Comparison of ENCODE assay signal across 11 mouse cellular contexts in genomic region chr15:86079467-86079866, GRCm38 (mm10). TPM values are rescaled to one million over a fixed set of nuclear protein-coding genes. Genes with fewer than 3 reads are reported as not detected.
DNase-seq lines count a peak whose midpoint lies in the region; ATAC-seq and TF ChIP-seq lines count a peak whose summit lies in the region.
"Had no signal": no experiment of that assay in that cellular context is flagged by ENCODE, and none has a peak within 500 bp of the region (broad histone marks: within the 10 kb centered on the region; RNA-seq: fewer than 3 reads in every experiment).

No protein-coding gene starts in this region.

- peak overlapping the region; percentile 24; the same call in 1 of the 2 replicates for H3K27ac ChIP-seq in cerebellum, adult 2 months (ENCODE audit: insufficient read depth, low read length)
- H3K27ac ChIP-seq in intestine, postnatal 0 days (ENCODE audit: low read depth, low read length) = 0 out of 2 replicates have a peak overlapping the region, but pooled peaks have one; percentile 21
- H3K27ac ChIP-seq in intestine, embryonic 15.5 days = no peak overlapping the region
- H3K27ac ChIP-seq: embryonic facial prominence, embryonic 15.5 days; liver, embryonic 14.5 days had no signal

- no peaks in the 10 kb centered on the region for H3K27me3 ChIP-seq in cerebellum, adult 2 months (ENCODE audit: control insufficient read depth, insufficient read depth, low read length)
- no peaks in the 10 kb centered on the region for H3K27me3 ChIP-seq in intestine, postnatal 0 days (replicated peaks; ENCODE audit: control insufficient read depth, insufficient read depth, low read length)
- no peaks in the 10 kb centered on the region for H3K27me3 ChIP-seq in intestine, embryonic 15.5 days (replicated peaks)
- H3K27me3 ChIP-seq: embryonic facial prominence, embryonic 15.5 days had no signal

- DNase-seq in cerebellum, adult 2 months = no peak
- no peak for DNase-seq in cerebellum, adult 18-20 months
- DNase-seq in urinary bladder, postnatal 14 days (ENCODE audit: low spot score) = peak; percentile 50
- DNase-seq in urinary bladder, postnatal 25 days (ENCODE audit: low spot score) = no peak
- DNase-seq in spleen, postnatal 10 days (ENCODE audit: low spot score in 2 of 2) = no peak
- no peak for DNase-seq in embryo, embryonic 11 days
- DNase-seq: layer of hippocampus, postnatal 36 days had no signal

- H3K36me3 ChIP-seq in intestine, postnatal 0 days (ENCODE audit: control insufficient read depth, insufficient read depth) = no peaks in the 10 kb centered on the region; the same call in 1 of the 2 replicates
- no peaks in the 10 kb centered on the region for H3K36me3 ChIP-seq in intestine, embryonic 15.5 days
- H3K36me3 ChIP-seq: embryonic facial prominence, embryonic 15.5 days had no signal

- TF ChIP-seq POLR2A in cerebellum, adult 2 months (IDR thresholded peaks at IDR 0.05; ENCODE audit: borderline replicate concordance, insufficient read depth, low read length) = no peak

- no peak for TF ChIP-seq CTCF in cerebellum, adult 2 months (IDR thresholded peaks at IDR 0.05; ENCODE audit: borderline replicate concordance, insufficient read depth, low read depth, low read length)
- no peak for TF ChIP-seq CTCF in intestine, postnatal 0 days (IDR thresholded peaks at IDR 0.05; ENCODE audit: low read depth)

- no peak overlapping the region for H3K4me3 ChIP-seq in cerebellum, adult 2 months (replicated peaks; ENCODE audit: insufficient read depth, low read depth, low read length)
- H3K4me3 ChIP-seq in intestine, postnatal 0 days (ENCODE audit: low read depth, low read length) = no peak overlapping the region
- no peak overlapping the region for H3K4me3 ChIP-seq in intestine, embryonic 15.5 days (replicated peaks)
- H3K4me3 ChIP-seq: embryonic facial prominence, embryonic 15.5 days had no signal

- no peak overlapping the region for H3K9ac ChIP-seq in intestine, postnatal 0 days (ENCODE audit: low read depth, low read length)
- no peak overlapping the region for H3K9ac ChIP-seq in intestine, embryonic 15.5 days
- H3K9ac ChIP-seq: embryonic facial prominence, embryonic 15.5 days; liver, embryonic 14.5 days had no signal

- H3K4me2 ChIP-seq in intestine, postnatal 0 days (replicated peaks; ENCODE audit: low read depth) = no peak overlapping the region
- no peak overlapping the region for H3K4me2 ChIP-seq in intestine, embryonic 15.5 days (replicated peaks)
- H3K4me2 ChIP-seq: embryonic facial prominence, embryonic 15.5 days had no signal

- H3K4me1 ChIP-seq in cerebellum, adult 2 months (ENCODE audit: control insufficient read depth, insufficient read depth, low read length) = peaks cover 70% of the 10 kb centered on the region
- H3K4me1 ChIP-seq in intestine, postnatal 0 days (replicated peaks; ENCODE audit: control insufficient read depth, insufficient read depth, low read length) = peaks cover 14% of the 10 kb centered on the region; the same call in 1 of the 2 replicates
- H3K4me1 ChIP-seq in intestine, embryonic 15.5 days (replicated peaks) = peaks cover 49% of the 10 kb centered on the region

- no peak for ATAC-seq in intestine, postnatal 0 days
- ATAC-seq in intestine, embryonic 15.5 days = no peak

- WGBS in cerebellum, adult 2 months = 39% methylated on average over 5 of the region's 5 CpGs
- WGBS in intestine, postnatal 0 days = 48% methylated on average over 5 of the region's 5 CpGs
- 69% methylated on average over 5 of the region's 5 CpGs for WGBS in intestine, embryonic 15.5 days

- no peaks in the 10 kb centered on the region for H3K9me3 ChIP-seq in intestine, postnatal 0 days (ENCODE audit: control insufficient read depth)
- no peaks in the 10 kb centered on the region for H3K9me3 ChIP-seq in intestine, embryonic 15.5 days
- H3K9me3 ChIP-seq: embryonic facial prominence, embryonic 15.5 days had no signal

RNA-seq across cellular contexts. Expression of gene Gramd4, which starts 22.0 kb away (rescaled TPM):
- 36.0 and 40.4 TPM in 2 replicates for polyA plus RNA-seq in cerebellum, adult 2 months (2012; rRNA removed)
- polyA plus RNA-seq in intestine, postnatal 0 days (2015; fragmentation: Nextera tagmentation; extraction: Ambion mirVana) = 5.6 and 6.4 TPM in 2 replicates
- polyA plus RNA-seq in intestine, embryonic 15.5 days (2015; fragmentation: Nextera tagmentation; extraction: Ambion mirVana) = 12.4 and 13.6 TPM in 2 replicates

RNA-seq across cellular contexts. Expression of gene Celsr1, which starts 45.9 kb away (rescaled TPM):
- polyA plus RNA-seq in cerebellum, adult 2 months (2012; rRNA removed) = 0.49 and 0.60 TPM in 2 replicates
- polyA plus RNA-seq in intestine, postnatal 0 days (2015; fragmentation: Nextera tagmentation; extraction: Ambion mirVana) = 0.33 and 0.39 TPM in 2 replicates
- polyA plus RNA-seq in intestine, embryonic 15.5 days (2015; fragmentation: Nextera tagmentation; extraction: Ambion mirVana) = 1.1 TPM in 2 replicates
